ENCODE assay signal across 11 mouse cellular contexts in genomic region chr6:52418451-52419170, GRCm38 (mm10).
DNase-seq lines count a peak whose midpoint lies in the region; ATAC-seq lines count a peak whose summit lies in the region.
"Had no signal": no experiment of that assay in that cellular context is flagged by ENCODE, and none has a peak within 500 bp of the region (broad histone marks: within the 10 kb centered on the region; RNA-seq: fewer than 3 reads in every experiment).

No protein-coding gene starts in this region.

- no peaks in the 10 kb centered on the region for H3K27me3 ChIP-seq in midbrain, embryonic 14.5 days (ENCODE audit: control insufficient read depth, insufficient read depth, low read length)
- H3K27me3 ChIP-seq in midbrain, embryonic 13.5 days: no peaks in the 10 kb centered on the region
- no peaks in the 10 kb centered on the region for H3K27me3 ChIP-seq in heart, embryonic 15.5 days
- peaks cover 7% of the 10 kb centered on the region for H3K27me3 ChIP-seq in limb, embryonic 13.5 days
- H3K27me3 ChIP-seq in stomach, embryonic 16.5 days (ENCODE audit: control insufficient read depth, insufficient read depth, low read length): no peaks in the 10 kb centered on the region
- H3K27me3 ChIP-seq: embryonic facial prominence, embryonic 12.5 days had no signal

- ATAC-seq in midbrain, embryonic 14.5 days (ENCODE audit: low FRiP score, low TSS enrichment): no peak
- ATAC-seq in midbrain, embryonic 13.5 days: no peak
- ATAC-seq in heart, embryonic 15.5 days (replicated peaks; ENCODE audit: insufficient number of reproducible peaks, insufficient read depth, low FRiP score, low read depth): no peak
- ATAC-seq in limb, embryonic 13.5 days (ENCODE audit: low FRiP score, low read depth): peak; percentile 16; the same call in 1 of the 2 replicates
- ATAC-seq in stomach, embryonic 16.5 days (ENCODE audit: insufficient read depth, low FRiP score): peak; percentile 86

- no peak overlapping the region for H3K27ac ChIP-seq in midbrain, embryonic 14.5 days (replicated peaks; ENCODE audit: low read depth, low read length)
- no peak overlapping the region for H3K27ac ChIP-seq in midbrain, embryonic 13.5 days
- 0 out of 2 replicates have a peak overlapping the region, but pooled peaks have one; percentile 6 for H3K27ac ChIP-seq in heart, embryonic 15.5 days
- H3K27ac ChIP-seq in limb, embryonic 13.5 days: no peak overlapping the region
- H3K27ac ChIP-seq in stomach, embryonic 16.5 days (ENCODE audit: low read length): peak overlapping the region; percentile 74
- H3K27ac ChIP-seq: embryonic facial prominence, embryonic 12.5 days had no signal

- intact Hi-C loops in left cerebral cortex, postnatal 25 days (cut with DNase I): no loop called here

- no peaks in the 10 kb centered on the region for H3K36me3 ChIP-seq in midbrain, embryonic 14.5 days (ENCODE audit: control insufficient read depth, insufficient read depth, low read length)
- no peaks in the 10 kb centered on the region for H3K36me3 ChIP-seq in midbrain, embryonic 13.5 days
- H3K36me3 ChIP-seq in heart, embryonic 15.5 days: no peaks in the 10 kb centered on the region
- no peaks in the 10 kb centered on the region for H3K36me3 ChIP-seq in limb, embryonic 13.5 days
- no peaks in the 10 kb centered on the region for H3K36me3 ChIP-seq in stomach, embryonic 16.5 days (ENCODE audit: control insufficient read depth, insufficient read depth, low read length)
- H3K36me3 ChIP-seq: embryonic facial prominence, embryonic 12.5 days; G1E had no signal

- no peak overlapping the region for H3K4me3 ChIP-seq in midbrain, embryonic 14.5 days (replicated peaks; ENCODE audit: low read depth, low read length)
- H3K4me3 ChIP-seq in midbrain, embryonic 13.5 days (replicated peaks): no peak overlapping the region
- H3K4me3 ChIP-seq in heart, embryonic 15.5 days: no peak overlapping the region
- H3K4me3 ChIP-seq in limb, embryonic 13.5 days: no peak overlapping the region
- no peak overlapping the region for H3K4me3 ChIP-seq in stomach, embryonic 16.5 days (replicated peaks; ENCODE audit: low read length)
- H3K4me3 ChIP-seq: embryonic facial prominence, embryonic 12.5 days; megakaryocyte, embryonic 14.5 days had no signal

- no peak overlapping the region for H3K9ac ChIP-seq in midbrain, embryonic 14.5 days (replicated peaks; ENCODE audit: low read length)
- H3K9ac ChIP-seq in midbrain, embryonic 13.5 days (replicated peaks): no peak overlapping the region
- no peak overlapping the region for H3K9ac ChIP-seq in heart, embryonic 15.5 days
- no peak overlapping the region for H3K9ac ChIP-seq in limb, embryonic 13.5 days
- H3K9ac ChIP-seq in stomach, embryonic 16.5 days (ENCODE audit: low read length): no peak overlapping the region
- H3K9ac ChIP-seq: embryonic facial prominence, embryonic 12.5 days had no signal

- DNase-seq in midbrain, embryonic 14.5 days: peak; percentile 13
- DNase-seq in left cerebral cortex, postnatal 25 days (ENCODE audit: low spot score in 2 of 2): no peak
- no peak for DNase-seq in left cerebral cortex, adult 18-20 months (ENCODE audit: low spot score in 2 of 2)
- DNase-seq in spleen, adult 12 weeks (ENCODE audit: low spot score): no peak

- H3K4me2 ChIP-seq in midbrain, embryonic 14.5 days (ENCODE audit: low read length): no peak overlapping the region
- H3K4me2 ChIP-seq in midbrain, embryonic 13.5 days (replicated peaks): no peak overlapping the region
- H3K4me2 ChIP-seq in heart, embryonic 15.5 days: no peak overlapping the region
- H3K4me2 ChIP-seq in limb, embryonic 13.5 days (replicated peaks): peak overlapping the region; percentile 23; the same call in 1 of the 2 replicates
- H3K4me2 ChIP-seq in stomach, embryonic 16.5 days (ENCODE audit: low read depth, low read length): no peak overlapping the region
- H3K4me2 ChIP-seq: embryonic facial prominence, embryonic 12.5 days had no signal

- WGBS in midbrain, embryonic 14.5 days: 47% methylated on average over 12 of the region's 12 CpGs
- WGBS in midbrain, embryonic 13.5 days: 44% methylated on average over 12 of the region's 12 CpGs
- 46% methylated on average over 12 of the region's 12 CpGs for WGBS in heart, embryonic 15.5 days
- 12% methylated on average over 12 of the region's 12 CpGs for whole genome bisulfite sequencing in limb, embryonic 13.5 days
- 18% methylated on average over 12 of the region's 12 CpGs for WGBS in stomach, embryonic 16.5 days

- no peaks in the 10 kb centered on the region for H3K9me3 ChIP-seq in midbrain, embryonic 14.5 days (ENCODE audit: control insufficient read depth, low read length)
- no peaks in the 10 kb centered on the region for H3K9me3 ChIP-seq in midbrain, embryonic 13.5 days
- no peaks in the 10 kb centered on the region for H3K9me3 ChIP-seq in heart, embryonic 15.5 days (replicated peaks)
- H3K9me3 ChIP-seq in limb, embryonic 13.5 days: no peaks in the 10 kb centered on the region
- H3K9me3 ChIP-seq in stomach, embryonic 16.5 days (replicated peaks; ENCODE audit: control insufficient read depth, low read length): no peaks in the 10 kb centered on the region
- H3K9me3 ChIP-seq: embryonic facial prominence, embryonic 12.5 days; G1E had no signal

- no peaks in the 10 kb centered on the region for H3K4me1 ChIP-seq in midbrain, embryonic 14.5 days (ENCODE audit: control insufficient read depth, insufficient read depth, low read length)
- peaks cover 11% of the 10 kb centered on the region; the same call in 1 of the 2 replicates for H3K4me1 ChIP-seq in midbrain, embryonic 13.5 days (replicated peaks)
- H3K4me1 ChIP-seq in heart, embryonic 15.5 days (replicated peaks): peaks cover 10% of the 10 kb centered on the region
- H3K4me1 ChIP-seq in limb, embryonic 13.5 days: peaks cover 35% of the 10 kb centered on the region
- H3K4me1 ChIP-seq in stomach, embryonic 16.5 days (ENCODE audit: control insufficient read depth, insufficient read depth, low read length): peaks cover 12% of the 10 kb centered on the region; the same call in 1 of the 2 replicates
- H3K4me1 ChIP-seq: megakaryocyte, embryonic 14.5 days had no signal

Comparison
In these comparisons a context has a peak if more than half of its experiments do, and no peak if none do; other contexts are left out.
1. ATAC-seq: peak in limb, embryonic 13.5 days (single experiment) and stomach, embryonic 16.5 days (single experiment); none in midbrain, embryonic 14.5 days (single experiment), midbrain, embryonic 13.5 days (single experiment) and heart, embryonic 15.5 days (single experiment).
2. H3K27ac ChIP-seq: peak in heart, embryonic 15.5 days (single experiment) and stomach, embryonic 16.5 days (single experiment); none in midbrain, embryonic 14.5 days (single experiment), midbrain, embryonic 13.5 days (single experiment) and limb, embryonic 13.5 days (single experiment).